In genomic region chr14:112620701-112621100, GRCm38 (mm10) we compare ENCODE assay signal across 17 mouse cellular contexts.
DNase-seq lines count a peak whose midpoint lies in the region; TF ChIP-seq lines count a peak whose summit lies in the region.
"Had no signal": no experiment of that assay in that cellular context is flagged by ENCODE, and none has a peak within 500 bp of the region (broad histone marks: within the 10 kb centered on the region; RNA-seq: fewer than 3 reads in every experiment).

No protein-coding gene starts in this region.

- no peak overlapping the region for H3K4me3 ChIP-seq in MEL (ENCODE audit: control insufficient read depth in 1 of 2, insufficient read depth in 1 of 2, low read depth in 2 of 2, low read length in 2 of 2)

- TF ChIP-seq RAD21 in MEL (IDR thresholded peaks at IDR 0.05; ENCODE audit: low read depth, low read length): no peak

- no peaks in the 10 kb centered on the region; a peak in 1 of 4 replicates for H3K36me3 ChIP-seq in MEL (ENCODE audit: control insufficient read depth in 1 of 2, insufficient read depth in 2 of 2, low read length in 2 of 2)
- H3K36me3 ChIP-seq: G1E had no signal

- peaks cover 0 to 2% of the 10 kb centered on the region in 2 experiments; a peak in 1 of 4 replicates for H3K4me1 ChIP-seq in MEL (ENCODE audit: control insufficient read depth in 1 of 2, insufficient read depth in 2 of 2, low read length in 2 of 2)

- H3K27ac ChIP-seq in MEL (ENCODE audit: control insufficient read depth, low read depth, low read length): no peak overlapping the region

- H3K79me2 ChIP-seq in MEL (ENCODE audit: control insufficient read depth, insufficient read depth, low read length, poor library complexity): no peaks in the 10 kb centered on the region

- no peak overlapping the region for H3K9ac ChIP-seq in MEL (ENCODE audit: control insufficient read depth, low read depth, low read length, poor library complexity, severe bottlenecking)

- TF ChIP-seq POLR2A in MEL (IDR thresholded peaks at IDR 0.05; ENCODE audit: control insufficient read depth in 1 of 2, insufficient read depth in 1 of 2, low read depth in 1 of 2, low read length in 2 of 2, poor library complexity in 1 of 2): no peak

- H3K27me3 ChIP-seq in MEL (ENCODE audit: control insufficient read depth in 1 of 2, insufficient read depth in 2 of 2, low read length in 2 of 2): no peaks in the 10 kb centered on the region
- H3K27me3 ChIP-seq: CH12.LX, Patski had no signal

- TF ChIP-seq EP300 in MEL (IDR thresholded peaks at IDR 0.05; ENCODE audit: low read depth in 1 of 2, low read length in 2 of 2): peak; percentile 52; a peak in 2 of 4 replicates

- no peak for DNase-seq in MEL (ENCODE audit: low read depth, low spot score)
- DNase-seq in spleen, postnatal 4 days (ENCODE audit: low spot score in 2 of 2): no peak
- DNase-seq: adrenal gland, adult 2 months; adrenal gland, adult 8-10 months; adrenal gland, postnatal 10 days; adrenal gland, postnatal 14 days; adrenal gland, postnatal 25 days; adrenal gland, postnatal 36 days; B cell, adult 2 months; cerebellum, adult 11 months; cerebellum, adult 11-12 months; cerebellum, adult 18-20 months; cerebellum, adult 2 months; cerebellum, adult 8-10 months had no signal

- TF ChIP-seq CTCF in MEL (IDR thresholded peaks at IDR 0.05 in 2 of 3, conservative IDR thresholded peaks at IDR 0.05 in 1 of 3; ENCODE audit: control insufficient read depth in 1 of 3, insufficient read depth in 1 of 3, low read depth in 2 of 3, low read length in 3 of 3, poor library complexity in 1 of 3, severe bottlenecking in 1 of 3): no peak

- H3K9me3 ChIP-seq in MEL (replicated peaks; ENCODE audit: insufficient read depth, low read length): no peaks in the 10 kb centered on the region
- H3K9me3 ChIP-seq: G1E had no signal

TF ChIP-seq in MEL, 35 proteins besides CTCF, POLR2A, EP300 and RAD21:
- TF ChIP-seq TCF12 (IDR thresholded peaks at IDR 0.05; ENCODE audit: low read depth, low read length) (peak; percentile 55; the same call in 1 of the 2 replicates), GATA1 (IDR thresholded peaks at IDR 0.05; ENCODE audit: low read depth, low read length) (peak; percentile 42; the same call in 1 of the 2 replicates), SMC3 (IDR thresholded peaks at IDR 0.05; ENCODE audit: low read depth, low read length) (no peak)
